Mouse (Mus musculus) adrenal gland, postnatal 36 days (tissue): Measurements from ENCODE around the gene Rlf. TPM values are rescaled to one million over a fixed set of nuclear protein-coding genes. Genes with fewer than 3 reads are reported as not detected.
A peak's percentile ranks its signal among the peaks of the same experiment; 100 is the strongest.
"Not testable (repeated sequence)": the region's sequence is repeated elsewhere in the genome, so short reads cannot be mapped to it uniquely, and the experiment has no call there.

ENCODE experiments used
- DNase-seq, 2 experiments: peaks; one replicate each; pipeline ENCODE4 v3.0.0; 2021; ENCODE audit warnings: mixed read lengths in 1 of 2
- total RNA-seq, 2 experiments: library from RNA; stranded (reverse); gene quantifications; 2 replicates each; pipeline ENCODE4 v1.2.3; 2021

The Rlf gene
- total RNA-seq, 2 experiments from 2014 or later = 13.9 to 16.9 TPM

GRCm38 (mm10) chr4:121166697-121167096 is 48.2 kb downstream of the Rlf start:
- DNase-seq = not testable (repeated sequence)

- DNase-seq = no peak
Measured at GRCm38 (mm10) chr4:121163501-121164030, 51.3 kb downstream of the Rlf start.

GRCm38 (mm10) chr4:121109126-121109525 is 105.8 kb downstream of the Rlf start, which contains the start of gene Tmco2:
Tmco2 (minus strand) TSS chr4:121109226.
- DNase-seq = no peak

DNA sequence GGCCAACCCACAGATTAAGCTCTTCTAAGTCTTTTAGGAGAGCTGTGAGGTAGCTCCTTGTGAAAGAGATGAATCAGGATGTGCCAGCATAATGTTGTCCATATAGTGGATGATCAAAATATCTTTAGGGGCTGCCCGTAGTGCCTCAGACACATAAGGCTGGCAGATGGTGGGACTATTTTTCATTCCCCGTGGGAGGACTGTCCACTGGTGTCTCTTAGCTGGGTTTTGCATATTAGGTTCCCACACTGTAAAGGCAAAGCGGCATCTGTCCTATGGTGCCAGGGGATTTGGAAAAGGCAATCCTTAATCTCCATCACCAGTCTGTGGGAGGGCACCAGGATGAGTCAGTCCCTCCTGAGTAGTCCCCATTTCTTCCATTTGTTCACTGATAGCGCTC is 111.6 kb downstream of the Rlf start:
- no peak for DNase-seq

DNA sequence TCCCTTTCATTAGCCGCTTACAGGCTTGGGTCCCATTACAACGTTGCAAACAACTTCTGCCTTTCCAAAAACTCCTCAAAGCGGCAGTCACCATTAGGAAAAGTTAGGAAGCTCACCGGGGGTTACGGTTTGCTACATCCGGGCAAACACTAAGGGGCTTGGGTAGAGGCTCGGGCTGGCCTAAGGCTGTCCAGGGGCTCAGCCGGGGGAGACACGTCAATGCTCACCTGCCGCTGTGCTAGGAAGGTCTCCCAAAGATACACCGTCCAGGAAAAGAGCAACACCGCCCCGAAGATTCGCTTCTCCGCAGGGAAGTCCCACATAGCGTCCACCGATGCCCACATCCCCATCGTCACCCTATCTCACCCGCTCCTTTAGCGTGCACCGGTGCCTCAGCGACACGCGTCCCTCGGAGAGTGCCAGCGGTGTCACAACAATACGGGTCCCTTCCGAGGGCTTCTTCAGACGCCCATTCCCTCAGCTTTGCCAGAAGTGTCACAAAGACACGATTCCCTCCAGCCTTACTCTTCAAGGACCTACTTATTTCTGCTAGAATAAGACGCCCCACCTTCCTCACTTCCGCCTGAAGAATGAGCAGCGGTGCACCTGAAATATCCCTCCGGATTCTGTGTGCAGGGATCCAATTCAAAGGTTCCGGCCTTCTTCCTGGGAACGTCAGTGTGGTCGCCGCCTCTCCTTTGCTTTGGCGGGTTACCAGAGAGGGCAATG is 117.1 kb downstream of the Rlf start, which contains the start of gene Zmpste24:
Zmpste24 (minus strand) TSS at position 592 of the 729 bp plus-strand sequence.
- peak; percentile 78 to 82 for DNase-seq

Other genes starting within 250 kb of the Rlf start
- 10 to 100 TPM; 30.8 to 32.1 TPM for gene Smap2, start 197.8 kb downstream of the Rlf start, total RNA-seq
- under 1 TPM; 0.43 to 0.72 TPM for gene Col9a2, start 175.7 kb downstream of the Rlf start, total RNA-seq
- gene Zmpste24, start 116.8 kb downstream of the Rlf start, total RNA-seq = 10 to 100 TPM; 49.0 to 52.3 TPM
- gene Tmco2, start 105.9 kb downstream of the Rlf start, total RNA-seq = not detected
- not detected for gene Gm12888, start 109.8 kb upstream of the Rlf start, total RNA-seq
- gene Gm12886, start 208.0 kb upstream of the Rlf start, total RNA-seq = not detected